Mouse (Mus musculus) hindbrain, postnatal 0 days (tissue): ENCODE data around the gene Rfxank. TPM values are rescaled to one million over a fixed set of nuclear protein-coding genes. Genes with fewer than 3 reads are reported as not detected.
A peak's percentile ranks its signal among the peaks of the same experiment; 100 is the strongest.

ENCODE experiments used
- ATAC-seq: fragments of 200-750 bp; cut with Nextera tagmentation; 2 replicates; pipeline ENCODE4 v1.8.0; 2017; ENCODE audit warnings: mild to moderate bottlenecking, moderate TSS enrichment, moderate library complexity
- DNase-seq: peaks from one replicate; pipeline ENCODE4 v3.0.0-alpha.2; 2015; ENCODE audit warnings: low spot score
- H3K27ac ChIP-seq: fragments of 300-500 bp; sonication (generic); 2 replicates; pipeline ENCODE4 v1.5.1; 2014; ENCODE audit warnings: mild to moderate bottlenecking
- H3K27me3 ChIP-seq: fragments of 300-500 bp; sonication (generic); 2 replicates; pipeline ENCODE4 v1.6.1; 2014; ENCODE audit warnings: low read length, mixed read lengths; ENCODE audit not compliant: insufficient read depth
- H3K36me3 ChIP-seq: fragments of 300-500 bp; sonication (generic); 2 replicates; pipeline ENCODE4 v1.6.1; 2014; ENCODE audit warnings: low read length, mixed read lengths; ENCODE audit not compliant: insufficient read depth
- H3K4me1 ChIP-seq: fragments of 300-500 bp; sonication (generic); 2 replicates; pipeline ENCODE4 v1.6.1; 2014; ENCODE audit warnings: antibody characterized with exemption, low read length, mixed read lengths; ENCODE audit not compliant: insufficient read depth
- H3K4me2 ChIP-seq: fragments of 300-500 bp; sonication (generic); 2 replicates; pipeline ENCODE4 v1.6.1; 2014; ENCODE audit warnings: low read depth, mild to moderate bottlenecking, low read length, moderate library complexity, mixed read lengths
- H3K4me3 ChIP-seq: fragments of 300-500 bp; sonication (generic); 2 replicates; pipeline ENCODE4 v1.5.1; 2014; ENCODE audit warnings: low read length
- H3K9ac ChIP-seq: fragments of 300-500 bp; sonication (generic); replicated peaks from 2 replicates; pipeline ENCODE4 v1.6.1; 2014; ENCODE audit warnings: mild to moderate bottlenecking, low read length, moderate library complexity, mixed read lengths
- H3K9me3 ChIP-seq: fragments of 300-500 bp; sonication (generic); 2 replicates; pipeline ENCODE4 v1.6.1; 2016; ENCODE audit warnings: low read length, mixed read lengths
- CTCF ChIP-seq: IDR thresholded peaks from 2 replicates; pipeline ENCODE4 v1.5.1; 2016; ENCODE audit warnings: antibody characterized with exemption, control low read depth, low read depth
- WGBS: fragments of 180-500 bp; shearing (Covaris S2); extraction: QIAGEN DNeasy Blood & Tissue Kit; methylation state at CpG from one replicate; pipeline ENCODE4 v1.1.7; 2014; 5-methylcytosine and 5-hydroxymethylcytosine counted together
- polyA plus RNA-seq: library from polyadenylated mRNA; unstranded; fragments of >200 nt; fragmentation: Nextera tagmentation; extraction: Ambion mirVana; gene quantifications from 2 replicates; pipeline ENCODE4 v1.2.1, GENCODE M21; 2015
- total RNA-seq: library from RNA; depleted of rRNA; stranded (reverse); fragments of >200 nt; gene quantifications from 2 replicates; pipeline ENCODE4 v1.2.3, GENCODE M21; 2014

Gene Rfxank
- total and polyA plus RNA-seq, 2 experiments from 2014 or later = 8.4 to 13.8 TPM

DNA sequence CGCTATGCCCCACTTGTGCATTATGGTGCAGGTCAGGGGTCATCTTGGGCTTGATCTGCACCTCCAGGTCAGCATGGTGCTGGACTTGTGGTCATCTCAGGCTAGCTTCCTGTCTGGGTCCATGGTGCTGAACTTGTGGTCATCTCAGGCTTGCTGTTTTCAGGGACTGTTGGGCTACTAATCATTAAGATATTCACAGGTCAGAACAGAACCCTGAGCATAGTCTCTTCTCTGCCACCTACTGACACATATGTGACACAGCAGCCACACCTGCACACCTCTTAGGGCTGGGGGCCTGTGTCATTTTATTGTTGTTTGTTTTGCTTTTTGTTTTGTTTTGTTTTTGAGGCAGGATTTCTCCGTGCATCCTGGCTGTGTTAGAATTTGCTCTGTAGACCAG lies 16.1 kb downstream of the Rfxank start:
- TF ChIP-seq CTCF = peak; percentile 62
- Histone ChIP-seq H3K4me2 (no peak overlapping the region), H3K4me1 (peaks cover 5% of the 10 kb centered on the region; the same call in 1 of the 2 replicates), H3K4me3 (no peak overlapping the region), H3K9me3 (no peaks in the 10 kb centered on the region), H3K36me3 (no peaks in the 10 kb centered on the region), H3K27me3 (no peaks in the 10 kb centered on the region), H3K27ac (no peak overlapping the region), H3K9ac (no peak overlapping the region)
- DNase-seq (peak; percentile 28), ATAC-seq (no peak)
- 52% methylated on average over 2 of the region's 2 CpGs for WGBS

DNA sequence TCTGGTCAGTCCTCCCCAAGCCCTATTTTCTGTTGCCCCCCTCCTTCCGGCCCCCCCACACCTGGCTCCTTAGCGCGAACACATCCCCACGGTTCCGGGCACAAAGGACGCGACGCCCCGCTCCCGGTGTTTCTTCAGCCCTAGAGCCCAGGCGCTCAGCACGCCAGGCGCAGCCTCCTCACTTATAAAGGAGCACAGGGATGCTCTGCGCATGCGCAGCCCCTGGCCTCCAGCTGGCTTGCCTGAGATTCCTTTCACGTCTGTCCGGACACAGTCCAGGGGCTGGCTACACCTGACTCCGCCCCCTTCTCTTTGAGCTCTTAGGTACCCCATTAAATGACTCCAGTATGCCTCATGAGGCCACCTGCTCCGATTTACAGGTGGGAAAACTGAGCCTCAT lies 18.3 kb downstream of the Rfxank start, which contains the start of gene Ncan:
TSS of gene Ncan (minus strand) at position 207 of the 400 bp plus-strand sequence.
- Histone ChIP-seq H3K4me2 (peak within 1 kb of the TSS; percentile 84), H3K27me3 (no peaks in the 10 kb centered on the region), H3K4me3 (peak within 1 kb of the TSS; percentile 65), H3K27ac (peak within 1 kb of the TSS; percentile 93), H3K9me3 (no peaks in the 10 kb centered on the region), H3K9ac (peak within 1 kb of the TSS; percentile 71), H3K36me3 (no peaks in the 10 kb centered on the region; the same call in 1 of the 2 replicates), H3K4me1 (peaks cover 7% of the 10 kb centered on the region; the same call in 1 of the 2 replicates)
- WGBS = under 1% methylated on average over 19 of the region's 19 CpGs
- DNase-seq = peak; percentile 95
- no peak for TF ChIP-seq CTCF
- ATAC-seq = peak; percentile 66

DNA sequence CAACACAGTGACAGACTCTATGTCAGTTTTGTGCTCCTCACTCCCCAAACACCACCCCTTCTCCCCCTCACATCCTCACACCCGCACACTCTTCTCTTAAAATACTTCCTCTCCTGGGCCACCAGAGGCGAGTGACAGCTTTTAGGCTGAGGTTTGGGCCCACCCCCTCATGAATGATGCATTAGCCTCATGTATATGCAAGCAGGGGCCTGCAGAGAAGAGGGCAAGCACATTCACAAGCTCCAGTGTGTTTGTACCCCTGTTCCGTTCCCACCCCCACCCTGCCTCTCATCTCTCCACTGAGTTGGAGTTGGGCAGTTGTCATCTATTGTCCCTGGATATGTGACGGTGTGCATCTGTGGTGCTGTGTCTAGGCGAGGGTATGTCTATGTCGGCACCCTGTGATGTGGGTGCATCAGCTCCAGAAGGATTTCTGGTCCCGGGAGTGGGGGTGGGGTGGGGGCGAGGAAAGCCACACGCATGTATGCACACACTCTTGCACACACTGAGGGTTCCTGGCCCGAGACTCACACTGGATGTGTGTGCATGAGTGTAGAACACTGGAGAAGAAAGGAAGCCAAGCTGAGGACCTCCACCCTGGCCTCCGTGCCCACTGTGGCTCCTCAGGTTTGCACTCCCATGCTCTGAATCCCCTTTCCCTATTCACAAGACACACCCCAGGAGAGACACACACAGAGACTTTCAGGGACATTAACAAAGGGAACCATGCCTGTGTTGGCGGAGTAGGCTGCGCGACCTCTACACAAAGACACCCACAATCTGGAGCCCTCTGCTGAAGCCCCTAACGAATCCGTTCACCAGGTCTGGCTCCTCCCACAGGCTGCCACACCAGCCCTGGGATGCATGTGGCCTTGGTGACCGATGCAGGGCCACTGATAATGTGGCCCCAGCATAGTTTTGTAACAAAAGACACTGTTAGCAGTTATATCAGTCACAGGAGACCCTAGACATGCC lies 19.9 kb downstream of the Rfxank start:
- TF ChIP-seq CTCF = peak; percentile 59
- Histone ChIP-seq H3K36me3 (peaks cover 6% of the 10 kb centered on the region; the same call in 1 of the 2 replicates), H3K4me2 (peak overlapping the region; percentile 84), H3K4me1 (peaks cover 7% of the 10 kb centered on the region; the same call in 1 of the 2 replicates), H3K9ac (peak overlapping the region; percentile 71), H3K27me3 (no peaks in the 10 kb centered on the region), H3K4me3 (peak overlapping the region; percentile 65), H3K27ac (peak overlapping the region; percentile 93), H3K9me3 (no peaks in the 10 kb centered on the region)
- DNase-seq (peak; percentile 88), ATAC-seq (peak; percentile 83)
- WGBS = 2% methylated on average over 17 of the region's 17 CpGs

DNA sequence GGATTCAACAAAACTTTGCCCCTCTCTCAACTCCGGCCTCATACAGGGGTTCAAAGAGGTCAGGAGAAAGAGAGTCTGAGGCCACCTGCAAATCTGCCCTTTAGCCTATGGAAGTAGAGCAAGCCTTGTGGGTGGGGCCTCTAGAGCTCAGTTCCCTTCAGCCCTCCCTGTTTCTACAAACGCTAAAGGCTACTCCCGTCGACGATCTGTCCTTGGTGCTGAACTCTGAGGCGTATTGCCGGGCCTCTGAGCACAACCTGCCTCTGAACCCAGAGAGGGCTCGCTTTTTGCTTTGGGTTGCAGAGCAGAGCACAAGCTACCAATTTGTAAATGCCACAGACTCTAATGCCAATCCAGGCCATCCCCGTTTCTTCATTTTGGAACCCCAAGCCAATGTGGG lies 21.3 kb downstream of the Rfxank start:
- H3K4me1 ChIP-seq = peaks cover 7% of the 10 kb centered on the region; the same call in 1 of the 2 replicates
- no peak for TF ChIP-seq CTCF
- H3K36me3 ChIP-seq = peaks cover 6% of the 10 kb centered on the region; the same call in 1 of the 2 replicates
- WGBS = 16% methylated on average over 9 of the region's 9 CpGs
- ATAC-seq = no peak
- peak overlapping the region; percentile 84 for H3K4me2 ChIP-seq
- no peaks in the 10 kb centered on the region for H3K9me3 ChIP-seq
- H3K27ac ChIP-seq = no peak overlapping the region
- no peak overlapping the region for H3K4me3 ChIP-seq
- H3K9ac ChIP-seq = no peak overlapping the region
- DNase-seq = peak; percentile 34
- no peaks in the 10 kb centered on the region for H3K27me3 ChIP-seq

DNA sequence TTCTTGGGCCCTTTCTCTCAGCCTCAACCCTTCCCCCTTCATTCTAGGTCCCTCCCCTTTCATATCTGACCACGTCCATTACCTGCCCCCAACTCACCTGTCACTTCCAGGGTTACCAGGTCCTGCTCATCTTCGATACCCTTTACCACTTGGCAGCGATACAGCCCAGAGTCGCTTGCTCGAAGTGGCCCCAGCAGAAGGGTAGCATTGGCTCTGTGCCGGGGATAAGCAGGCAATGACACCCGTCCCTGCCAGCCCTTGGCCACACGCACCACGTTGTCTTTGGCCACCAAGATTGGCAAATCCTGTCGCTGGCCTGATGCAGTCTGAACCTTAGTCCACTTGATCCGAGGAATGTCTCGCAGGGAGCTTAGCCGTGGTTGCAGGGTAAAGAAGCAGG lies 24.1 kb downstream of the Rfxank start:
- peaks cover 18% of the 10 kb centered on the region for H3K36me3 ChIP-seq
- H3K4me3 ChIP-seq = no peak overlapping the region
- no peak overlapping the region for H3K4me2 ChIP-seq
- 60% methylated on average over 13 of the region's 13 CpGs for WGBS
- no peak overlapping the region for H3K27ac ChIP-seq
- H3K9me3 ChIP-seq = no peaks in the 10 kb centered on the region
- H3K27me3 ChIP-seq = no peaks in the 10 kb centered on the region
- peaks cover 7% of the 10 kb centered on the region; the same call in 1 of the 2 replicates for H3K4me1 ChIP-seq
- ATAC-seq = no peak
- DNase-seq = no peak
- H3K9ac ChIP-seq = no peak overlapping the region
- no peak for TF ChIP-seq CTCF

DNA sequence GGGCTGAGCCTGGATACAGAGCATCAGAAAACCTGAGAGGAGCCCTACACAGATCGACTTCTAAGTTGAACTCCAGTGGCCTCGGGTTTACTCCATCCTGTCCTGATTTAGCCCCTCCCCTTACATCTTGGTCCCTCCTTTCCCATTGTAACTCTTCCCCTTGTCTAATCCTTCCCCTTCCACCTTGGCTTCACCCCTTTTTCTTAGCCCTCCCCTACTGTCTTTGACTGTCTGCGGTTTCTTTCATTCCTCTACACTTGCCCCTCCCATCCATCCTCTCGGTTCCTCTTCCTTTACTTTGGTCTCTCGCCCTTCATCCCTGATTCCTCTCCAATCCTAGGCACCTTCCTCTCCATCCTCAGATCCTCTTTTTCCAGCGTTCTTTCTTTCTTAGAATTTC lies 24.5 kb downstream of the Rfxank start:
- Histone ChIP-seq H3K4me2 (no peak overlapping the region), H3K9ac (no peak overlapping the region), H3K36me3 (peaks cover 20% of the 10 kb centered on the region), H3K4me3 (no peak overlapping the region), H3K4me1 (peaks cover 7% of the 10 kb centered on the region; the same call in 1 of the 2 replicates), H3K27ac (no peak overlapping the region), H3K27me3 (no peaks in the 10 kb centered on the region), H3K9me3 (no peaks in the 10 kb centered on the region)
- TF ChIP-seq CTCF = no peak
- DNase-seq (no peak), ATAC-seq (no peak)
- WGBS = 32% methylated on average over 6 of the region's 6 CpGs
